Mouse (Mus musculus): ENCODE data around the gene Nup205. TPM values are rescaled to one million over a fixed set of nuclear protein-coding genes. Genes with fewer than 3 reads are reported as not detected.
"Not testable (repeated sequence)": the region's sequence is repeated elsewhere in the genome, so short reads cannot be mapped to it uniquely, and the experiment has no call there.

The Nup205 gene
- polyA plus RNA-seq, 1 experiment from 2014 or later = 40.4 TPM

- H3K27me3 ChIP-seq (ENCODE audit: control insufficient read depth, insufficient read depth, low read depth, low read length) = no peaks in the 10 kb centered on the region
- no peak for ATAC-seq (ENCODE audit: low read depth)
- H3K36me3 ChIP-seq (ENCODE audit: control insufficient read depth, insufficient read depth, low read length) = no peaks in the 10 kb centered on the region
- no peak overlapping the region for H3K4me2 ChIP-seq (ENCODE audit: low read depth, low read length)
- H3K9me3 ChIP-seq (ENCODE audit: control insufficient read depth, low read length) = no peaks in the 10 kb centered on the region
- no peak overlapping the region for H3K9ac ChIP-seq (ENCODE audit: low read length)
- H3K4me3 ChIP-seq (ENCODE audit: low read length) = no peak overlapping the region
- H3K27ac ChIP-seq (ENCODE audit: low read length) = no peak overlapping the region
- no peaks in the 10 kb centered on the region for H3K4me1 ChIP-seq (replicated peaks; ENCODE audit: control insufficient read depth, insufficient read depth, low read length)
- WGBS = 50% methylated on average over 4 of the region's 4 CpGs
Measured at GRCm38 (mm10) chr6:35169250-35169649, 8.0 kb upstream of the Nup205 start.

DNA sequence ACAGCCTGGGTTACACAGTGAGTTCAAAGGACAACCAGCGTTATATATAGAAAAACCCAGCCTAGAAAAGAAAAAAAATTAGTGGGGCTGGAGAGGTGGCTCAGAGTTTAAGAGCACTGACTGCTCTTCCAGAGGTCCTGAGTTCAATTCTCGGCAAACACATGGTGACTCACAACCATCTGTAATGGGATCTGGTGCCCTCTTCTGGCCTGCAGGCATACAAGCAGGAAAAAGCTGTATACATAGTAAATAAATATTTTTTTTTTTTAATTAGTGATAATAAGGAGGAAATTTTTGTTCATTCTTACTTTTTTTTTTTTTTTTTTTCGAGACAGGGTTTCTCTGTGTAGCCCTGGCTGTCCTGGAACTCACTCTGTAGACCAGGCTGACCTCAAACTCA lies 5.2 kb upstream of the Nup205 start:
- not testable (repeated sequence) for H3K9ac ChIP-seq (ENCODE audit: low read length); H3K4me3 ChIP-seq (ENCODE audit: low read length); H3K9me3 ChIP-seq (ENCODE audit: control insufficient read depth, low read length); H3K4me2 ChIP-seq (ENCODE audit: low read depth, low read length); H3K36me3 ChIP-seq (ENCODE audit: control insufficient read depth, insufficient read depth, low read length); H3K4me1 ChIP-seq (replicated peaks; ENCODE audit: control insufficient read depth, insufficient read depth, low read length); H3K27ac ChIP-seq (ENCODE audit: low read length); H3K27me3 ChIP-seq (ENCODE audit: control insufficient read depth, insufficient read depth, low read depth, low read length); ATAC-seq (ENCODE audit: low read depth)
- 70% methylated on average over 3 of the region's 3 CpGs for WGBS

- no peak for ATAC-seq (ENCODE audit: low read depth)
- Histone ChIP-seq H3K27me3 (ENCODE audit: control insufficient read depth, insufficient read depth, low read depth, low read length) (no peaks in the 10 kb centered on the region), H3K4me1 (replicated peaks; ENCODE audit: control insufficient read depth, insufficient read depth, low read length) (no peaks in the 10 kb centered on the region), H3K36me3 (ENCODE audit: control insufficient read depth, insufficient read depth, low read length) (no peaks in the 10 kb centered on the region), H3K9me3 (ENCODE audit: control insufficient read depth, low read length) (no peaks in the 10 kb centered on the region), H3K4me2 (ENCODE audit: low read depth, low read length) (no peak overlapping the region), H3K27ac (ENCODE audit: low read length) (no peak overlapping the region), H3K9ac (ENCODE audit: low read length) (no peak overlapping the region), H3K4me3 (ENCODE audit: low read length) (no peak overlapping the region)
- WGBS = 82% methylated on average over 4 of the region's 4 CpGs
Measured at GRCm38 (mm10) chr6:35173181-35173580, 4.0 kb upstream of the Nup205 start.

GRCm38 (mm10) chr6:35177650-35178272 lies 540 bp downstream of the Nup205 start:
- Histone ChIP-seq H3K36me3 (ENCODE audit: control insufficient read depth, insufficient read depth, low read length) (no peaks in the 10 kb centered on the region), H3K4me1 (replicated peaks; ENCODE audit: control insufficient read depth, insufficient read depth, low read length) (0 out of 2 replicates have a peak, but pooled peaks cover 4% of the 10 kb centered on the region), H3K9ac (ENCODE audit: low read length) (peak overlapping the region; percentile 92), H3K27ac (ENCODE audit: low read length) (peak overlapping the region; percentile 97), H3K4me2 (ENCODE audit: low read depth, low read length) (peak overlapping the region; percentile 87), H3K9me3 (ENCODE audit: control insufficient read depth, low read length) (no peaks in the 10 kb centered on the region), H3K4me3 (ENCODE audit: low read length) (peak overlapping the region; percentile 70), H3K27me3 (ENCODE audit: control insufficient read depth, insufficient read depth, low read depth, low read length) (no peaks in the 10 kb centered on the region)
- peak; percentile 73 for ATAC-seq (ENCODE audit: low read depth)
- under 1% methylated on average over 42 of the region's 69 CpGs for WGBS

DNA sequence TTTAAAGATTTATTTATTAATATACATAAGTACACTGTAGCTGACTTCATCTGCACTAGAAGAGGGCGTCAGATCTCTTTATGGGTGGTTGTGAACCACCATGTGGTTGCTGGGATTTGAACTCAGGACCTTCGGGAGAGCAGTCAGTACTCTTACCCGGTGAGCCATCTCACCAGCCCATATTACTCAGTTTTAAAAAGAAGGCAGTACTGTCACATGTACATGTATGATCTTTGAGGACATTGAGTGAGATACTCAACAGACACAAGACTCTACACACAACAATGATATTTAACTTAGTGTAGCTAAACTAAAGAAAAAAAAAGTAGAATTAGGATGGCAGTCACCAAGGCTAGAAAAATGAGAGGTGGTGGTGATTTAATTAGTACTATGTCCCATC lies 2.1 kb downstream of the Nup205 start:
- not testable (repeated sequence) for H3K36me3 ChIP-seq (ENCODE audit: control insufficient read depth, insufficient read depth, low read length); H3K4me1 ChIP-seq (replicated peaks; ENCODE audit: control insufficient read depth, insufficient read depth, low read length); H3K4me2 ChIP-seq (ENCODE audit: low read depth, low read length); H3K4me3 ChIP-seq (ENCODE audit: low read length); ATAC-seq (ENCODE audit: low read depth); H3K27me3 ChIP-seq (ENCODE audit: control insufficient read depth, insufficient read depth, low read depth, low read length); H3K9ac ChIP-seq (ENCODE audit: low read length); H3K9me3 ChIP-seq (ENCODE audit: control insufficient read depth, low read length); H3K27ac ChIP-seq (ENCODE audit: low read length)
- WGBS = 88% methylated on average over 3 of the region's 3 CpGs

DNA sequence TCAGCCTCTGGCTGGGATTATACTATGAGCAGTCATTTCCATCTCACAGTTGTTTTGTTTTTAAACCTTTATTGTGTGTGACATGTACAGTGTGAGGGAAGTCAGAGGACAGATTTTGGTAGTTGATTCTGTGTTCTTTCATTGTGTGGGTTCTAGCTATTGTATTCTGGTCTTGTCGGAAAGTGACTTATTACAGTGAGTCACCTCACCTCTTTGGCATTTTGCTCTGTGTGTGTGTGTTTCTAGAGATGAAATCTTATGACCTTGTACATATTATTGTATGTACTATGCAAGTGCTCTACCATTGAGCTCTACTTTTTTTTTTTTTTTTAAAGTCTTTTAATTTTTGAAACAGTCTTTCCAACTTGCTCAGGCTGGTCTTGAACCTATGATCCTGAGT lies 7.6 kb downstream of the Nup205 start:
- Histone ChIP-seq H3K27ac (ENCODE audit: low read length) (no peak overlapping the region), H3K9ac (ENCODE audit: low read length) (no peak overlapping the region), H3K27me3 (ENCODE audit: control insufficient read depth, insufficient read depth, low read depth, low read length) (no peaks in the 10 kb centered on the region), H3K36me3 (ENCODE audit: control insufficient read depth, insufficient read depth, low read length) (peaks cover 19% of the 10 kb centered on the region), H3K9me3 (ENCODE audit: control insufficient read depth, low read length) (no peaks in the 10 kb centered on the region), H3K4me3 (ENCODE audit: low read length) (no peak overlapping the region), H3K4me1 (replicated peaks; ENCODE audit: control insufficient read depth, insufficient read depth, low read length) (no peaks in the 10 kb centered on the region), H3K4me2 (ENCODE audit: low read depth, low read length) (no peak overlapping the region)
- no peak for ATAC-seq (ENCODE audit: low read depth)
- 90% methylated on average over 1 of the region's 1 CpGs for WGBS

DNA sequence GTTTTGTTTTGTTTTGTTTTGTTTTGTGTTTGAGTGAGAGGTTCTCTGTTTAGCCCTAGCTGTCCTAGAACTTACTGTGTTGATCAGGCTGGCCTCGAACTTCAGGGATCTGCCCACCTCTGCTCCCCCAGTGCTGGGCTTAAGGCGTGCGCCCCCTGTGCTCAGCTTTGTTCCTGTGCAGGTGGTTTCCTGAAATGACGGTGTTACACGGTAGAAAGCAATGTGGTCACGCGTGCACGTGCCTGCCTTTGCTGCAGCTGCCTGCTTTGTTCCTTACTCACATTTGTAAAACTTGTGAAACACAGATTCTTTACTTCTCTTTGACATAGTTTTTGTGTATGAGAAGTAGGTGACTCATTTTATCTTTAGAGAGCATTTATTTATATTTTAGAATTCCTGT lies 14.0 kb downstream of the Nup205 start:
- H3K27me3 ChIP-seq (ENCODE audit: control insufficient read depth, insufficient read depth, low read depth, low read length) = no peaks in the 10 kb centered on the region
- H3K4me2 ChIP-seq (ENCODE audit: low read depth, low read length) = no peak overlapping the region
- H3K27ac ChIP-seq (ENCODE audit: low read length) = no peak overlapping the region
- no peak overlapping the region for H3K4me3 ChIP-seq (ENCODE audit: low read length)
- H3K36me3 ChIP-seq (ENCODE audit: control insufficient read depth, insufficient read depth, low read length) = peaks cover 55% of the 10 kb centered on the region
- WGBS = 85% methylated on average over 8 of the region's 8 CpGs
- no peaks in the 10 kb centered on the region for H3K9me3 ChIP-seq (ENCODE audit: control insufficient read depth, low read length)
- no peak for ATAC-seq (ENCODE audit: low read depth)
- no peak overlapping the region for H3K9ac ChIP-seq (ENCODE audit: low read length)
- H3K4me1 ChIP-seq (replicated peaks; ENCODE audit: control insufficient read depth, insufficient read depth, low read length) = no peaks in the 10 kb centered on the region

DNA sequence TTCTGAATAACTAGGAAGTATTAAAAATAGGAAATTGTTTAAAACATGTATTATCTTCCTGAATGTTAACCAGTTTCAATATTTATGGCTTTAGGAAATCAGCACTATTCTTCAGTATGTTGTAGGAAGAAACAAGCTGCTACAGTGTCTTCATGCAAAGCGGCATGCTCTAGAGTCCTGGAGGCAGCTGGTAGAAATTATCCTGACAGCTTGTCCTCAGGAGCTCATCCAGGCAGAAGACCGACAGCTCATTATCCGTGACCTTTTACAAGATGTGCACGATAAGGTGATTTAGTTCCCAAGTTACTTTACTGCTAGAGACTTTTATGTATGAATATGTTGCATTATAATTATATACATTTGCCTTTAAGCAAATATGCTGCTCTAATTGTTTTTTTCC lies 48.5 kb downstream of the Nup205 start:
- H3K4me2 ChIP-seq (ENCODE audit: low read depth, low read length) = no peak overlapping the region
- no peak overlapping the region for H3K9ac ChIP-seq (ENCODE audit: low read length)
- peaks cover 33% of the 10 kb centered on the region for H3K36me3 ChIP-seq (ENCODE audit: control insufficient read depth, insufficient read depth, low read length)
- no peaks in the 10 kb centered on the region for H3K27me3 ChIP-seq (ENCODE audit: control insufficient read depth, insufficient read depth, low read depth, low read length)
- H3K4me3 ChIP-seq (ENCODE audit: low read length) = no peak overlapping the region
- H3K27ac ChIP-seq (ENCODE audit: low read length) = no peak overlapping the region
- no peaks in the 10 kb centered on the region for H3K9me3 ChIP-seq (ENCODE audit: control insufficient read depth, low read length)
- WGBS = 77% methylated on average over 4 of the region's 4 CpGs
- H3K4me1 ChIP-seq (replicated peaks; ENCODE audit: control insufficient read depth, insufficient read depth, low read length) = no peaks in the 10 kb centered on the region
- ATAC-seq (ENCODE audit: low read depth) = no peak

DNA sequence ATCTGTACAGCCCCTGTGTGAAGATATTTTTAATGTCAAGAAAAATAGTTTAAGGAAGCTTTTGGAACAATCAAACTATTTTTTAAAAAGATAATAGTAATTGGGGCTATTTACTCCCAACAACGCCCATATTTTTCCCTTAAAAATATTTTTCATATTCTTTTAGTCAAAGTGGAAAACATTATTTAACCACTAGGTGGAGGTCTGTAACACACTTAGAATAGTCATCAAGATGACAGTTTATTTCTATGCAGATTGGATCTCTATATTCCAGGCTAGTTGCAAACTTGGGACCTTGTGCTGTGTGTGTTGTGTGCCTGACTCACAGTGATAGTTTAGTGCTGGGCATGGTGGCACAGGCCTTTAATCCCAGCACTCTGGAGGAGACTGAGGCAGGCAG lies 52.2 kb downstream of the Nup205 start:
- no peak overlapping the region for H3K9ac ChIP-seq (ENCODE audit: low read length)
- H3K4me1 ChIP-seq (replicated peaks; ENCODE audit: control insufficient read depth, insufficient read depth, low read length) = no peaks in the 10 kb centered on the region
- H3K36me3 ChIP-seq (ENCODE audit: control insufficient read depth, insufficient read depth, low read length) = peaks cover 44% of the 10 kb centered on the region
- H3K9me3 ChIP-seq (ENCODE audit: control insufficient read depth, low read length) = no peaks in the 10 kb centered on the region
- WGBS = 94% methylated on average over 1 of the region's 1 CpGs
- no peak overlapping the region for H3K4me2 ChIP-seq (ENCODE audit: low read depth, low read length)
- no peaks in the 10 kb centered on the region for H3K27me3 ChIP-seq (ENCODE audit: control insufficient read depth, insufficient read depth, low read depth, low read length)
- H3K27ac ChIP-seq (ENCODE audit: low read length) = no peak overlapping the region
- ATAC-seq (ENCODE audit: low read depth) = no peak
- H3K4me3 ChIP-seq (ENCODE audit: low read length) = no peak overlapping the region
